8 mouse cellular contexts compared by ENCODE assay signal in genomic region chr11:85311645-85312490, GRCm38 (mm10). TPM values are rescaled to one million over a fixed set of nuclear protein-coding genes. Genes with fewer than 3 reads are reported as not detected.
DNase-seq lines count a peak whose midpoint lies in the region; ATAC-seq lines count a peak whose summit lies in the region.

No protein-coding gene starts in this region.

- H3K27me3 ChIP-seq in forebrain, embryonic 15.5 days = no peaks in the 10 kb centered on the region

- H3K4me1 ChIP-seq in forebrain, embryonic 15.5 days = peaks cover 29% of the 10 kb centered on the region

- H3K9ac ChIP-seq in forebrain, embryonic 15.5 days (replicated peaks) = peak overlapping the region; percentile 89

- peak overlapping the region; percentile 99 for H3K4me3 ChIP-seq in forebrain, embryonic 15.5 days

- DNase-seq in NIH3T3 (ENCODE audit: low read depth) = peak; percentile 76
- DNase-seq in cerebellum, adult 11-12 months = peak; percentile 67
- DNase-seq in heart, postnatal 4 days = peak; percentile 44
- peak; percentile 18 to 23 for DNase-seq in layer of hippocampus, adult 8-10 months (ENCODE audit: low spot score in 2 of 2)
- DNase-seq in lung, postnatal 10 days = peak; percentile 61
- DNase-seq in retina, postnatal 1 day = peak; percentile 72
- peak; percentile 72 for DNase-seq in thymus, postnatal 4 days

- peak; percentile 58 for ATAC-seq in forebrain, embryonic 15.5 days (replicated peaks)

- H3K36me3 ChIP-seq in forebrain, embryonic 15.5 days = no peaks in the 10 kb centered on the region

- WGBS in forebrain, embryonic 15.5 days = under 1% methylated on average over 56 of the region's 56 CpGs

- no peaks in the 10 kb centered on the region for H3K9me3 ChIP-seq in forebrain, embryonic 15.5 days

- H3K4me2 ChIP-seq in forebrain, embryonic 15.5 days (replicated peaks) = peak overlapping the region; percentile 57

- peak overlapping the region; percentile 92 for H3K27ac ChIP-seq in forebrain, embryonic 15.5 days (replicated peaks)

RNA-seq across cellular contexts. Expression of gene Ppm1d, which starts 0.8 kb away (rescaled TPM):
- polyA plus RNA-seq in forebrain, embryonic 15.5 days (2015; fragmentation: Nextera tagmentation; extraction: Ambion mirVana) = 25.3 and 26.4 TPM in 2 replicates
- total RNA-seq in heart, postnatal 4 days (2021) = 10 to 100 TPM; 16.2 to 16.8 TPM
- total RNA-seq in layer of hippocampus, adult 8-10 months (2022) = 10 to 100 TPM; 15.2 to 16.2 (median 15.5) TPM

RNA-seq across cellular contexts. Expression of gene Bcas3, which starts 41.1 kb away (rescaled TPM):
- polyA plus RNA-seq in forebrain, embryonic 15.5 days (2015; fragmentation: Nextera tagmentation; extraction: Ambion mirVana) = 25.3 and 30.1 TPM in 2 replicates
- 10 to 100 TPM; 24.4 to 24.7 TPM for total RNA-seq in heart, postnatal 4 days (2021)
- total RNA-seq in layer of hippocampus, adult 8-10 months (2022) = 10 to 100 TPM; 60.1 to 74.8 (median 66.2) TPM

Comparison
In these comparisons a context has a peak if more than half of its experiments do, and no peak if none do; other contexts are left out.
1. Peak in every context shown above with its lines: DNase-seq, ATAC-seq, H3K4me3 ChIP-seq and H3K27ac ChIP-seq.
2. DNase-seq: peak in every context shown above with its lines; median percentile 76 in NIH3T3; 72 in retina, postnatal 1 day; 72 in thymus, postnatal 4 days; 67 in cerebellum, adult 11-12 months; 61 in lung, postnatal 10 days; 44 in heart, postnatal 4 days; 20 in layer of hippocampus, adult 8-10 months.